Comparison of ENCODE assay signal across 17 mouse cellular contexts in the genomic region with DNA sequence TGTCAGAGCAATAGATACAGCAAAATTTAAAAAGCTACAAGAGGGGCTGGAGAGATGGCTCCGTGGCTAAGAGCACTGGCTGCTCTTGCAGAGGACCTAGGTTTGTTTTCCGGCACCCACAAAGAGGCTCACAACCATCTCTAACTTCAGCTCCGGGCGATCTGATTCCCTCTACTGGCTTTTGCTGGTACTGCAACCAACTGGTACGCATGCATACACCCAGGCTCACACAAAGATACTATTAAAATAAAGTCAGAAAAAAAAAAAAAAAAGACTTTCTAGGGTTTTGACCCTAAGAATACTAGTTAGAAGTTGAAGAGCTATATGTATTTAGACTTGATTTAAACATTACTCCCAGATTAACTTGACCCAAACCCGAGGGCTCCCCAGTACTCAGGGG.
A peak's percentile ranks its signal among the peaks of the same experiment; 100 is the strongest.
DNase-seq lines count a peak whose midpoint lies in the region; ATAC-seq and TF ChIP-seq lines count a peak whose summit lies in the region.
"Had no signal": no experiment of that assay in that cellular context is flagged by ENCODE, and none has a peak within 500 bp of the region (broad histone marks: within the 10 kb centered on the region; RNA-seq: fewer than 3 reads in every experiment).

No protein-coding gene starts in this region.

- intact Hi-C loops in gastrocnemius, adult 2 months (cut with DNase I) = no loop called here
- intact Hi-C loops in gastrocnemius, postnatal 14 days (cut with DNase I; ENCODE audit: low total_unique reads) = no loop called here

- TF ChIP-seq POLR2A in lung, adult 2 months (IDR thresholded peaks at IDR 0.05; ENCODE audit: borderline replicate concordance, extremely low read depth, low read depth, low read length) = no peak
- no peak for TF ChIP-seq POLR2A in cerebellum, adult 2 months (IDR thresholded peaks at IDR 0.05; ENCODE audit: borderline replicate concordance, insufficient read depth, low read length)

- H3K9me3 ChIP-seq in ES-E14 (ENCODE audit: control insufficient read depth, insufficient read depth, low read depth, low read length) = no peaks in the 10 kb centered on the region
- H3K9me3 ChIP-seq: embryonic facial prominence, embryonic 12.5 days; heart, embryonic 10.5 days had no signal

- H3K9ac ChIP-seq in ES-E14 (ENCODE audit: insufficient read depth, low read depth, low read length, poor library complexity, severe bottlenecking) = no peak overlapping the region
- H3K9ac ChIP-seq: embryonic facial prominence, embryonic 12.5 days; liver, embryonic 13.5 days had no signal

- in situ Hi-C loops in ES-E14 (cut with MboI; ENCODE audit: low sequenced_read_pairs in 2 of 2, unreplicated experiment in 2 of 2) = no loop called here

- H3K4me3 ChIP-seq in gastrocnemius, adult 2 months = no peak overlapping the region
- H3K4me3 ChIP-seq in lung, adult 2 months (replicated peaks; ENCODE audit: extremely low read depth, low read depth, low read length) = no peak overlapping the region
- H3K4me3 ChIP-seq in ES-E14 (ENCODE audit: insufficient read depth in 1 of 2, low read depth in 1 of 2, low read length in 2 of 2, poor library complexity in 1 of 2, severe bottlenecking in 1 of 2) = no peak overlapping the region
- no peak overlapping the region for H3K4me3 ChIP-seq in cerebellum, adult 2 months (replicated peaks; ENCODE audit: insufficient read depth, low read depth, low read length)
- H3K4me3 ChIP-seq: embryonic facial prominence, embryonic 12.5 days; heart, embryonic 10.5 days; liver, embryonic 13.5 days; megakaryocyte, embryonic 14.5 days had no signal

- TF ChIP-seq CTCF in gastrocnemius, adult 2 months (IDR thresholded peaks at IDR 0.05) = peak; percentile 23; the same call in 1 of the 2 replicates
- TF ChIP-seq CTCF in lung, adult 2 months (IDR thresholded peaks at IDR 0.05; ENCODE audit: insufficient read depth, low read length) = 0 out of 2 replicates have a peak, but pooled peaks have one; percentile 6
- TF ChIP-seq CTCF in cerebellum, adult 2 months (IDR thresholded peaks at IDR 0.05; ENCODE audit: borderline replicate concordance, insufficient read depth, low read depth, low read length) = no peak

- ATAC-seq in megakaryocyte progenitor cell, adult 5-6 weeks (replicated peaks; ENCODE audit: poor library complexity) = peak; percentile 65
- ATAC-seq: inflammation-experienced regulatory T-cells, adult 6 months had no signal

- no peaks in the 10 kb centered on the region for H3K36me3 ChIP-seq in ES-E14 (ENCODE audit: control insufficient read depth, insufficient read depth, low read length, poor library complexity, severe bottlenecking)
- H3K36me3 ChIP-seq: embryonic facial prominence, embryonic 12.5 days; heart, embryonic 10.5 days; liver, embryonic 13.5 days had no signal

- no peaks in the 10 kb centered on the region for H3K4me1 ChIP-seq in lung, adult 2 months (ENCODE audit: control insufficient read depth, insufficient read depth, low read length)
- no peaks in the 10 kb centered on the region for H3K4me1 ChIP-seq in ES-E14 (ENCODE audit: control insufficient read depth in 2 of 2, insufficient read depth in 2 of 2, low read length in 2 of 2, poor library complexity in 1 of 2)
- no peaks in the 10 kb centered on the region for H3K4me1 ChIP-seq in cerebellum, adult 2 months (ENCODE audit: control insufficient read depth, insufficient read depth, low read length)
- H3K4me1 ChIP-seq: embryonic facial prominence, embryonic 12.5 days; heart, embryonic 10.5 days; liver, embryonic 13.5 days; megakaryocyte, embryonic 14.5 days had no signal

- 87% methylated on average over 6 of the region's 6 CpGs for WGBS in lung, adult 2 months
- WGBS in cerebellum, adult 2 months = 86% methylated on average over 6 of the region's 6 CpGs

- no peaks in the 10 kb centered on the region for H3K27me3 ChIP-seq in cerebellum, adult 2 months (ENCODE audit: control insufficient read depth, insufficient read depth, low read length)
- H3K27me3 ChIP-seq: embryonic facial prominence, embryonic 12.5 days; liver, embryonic 13.5 days had no signal

- H3K27ac ChIP-seq in gastrocnemius, adult 2 months = no peak overlapping the region
- H3K27ac ChIP-seq in ES-E14 (ENCODE audit: insufficient read depth, low read depth, low read length, poor library complexity, severe bottlenecking) = no peak overlapping the region
- no peak overlapping the region for H3K27ac ChIP-seq in cerebellum, adult 2 months (ENCODE audit: insufficient read depth, low read length)
- H3K27ac ChIP-seq: embryonic facial prominence, embryonic 12.5 days; heart, embryonic 10.5 days; liver, embryonic 13.5 days had no signal

- no peak for DNase-seq in gastrocnemius, adult 2 months
- DNase-seq in gastrocnemius, postnatal 14 days = no peak
- DNase-seq in lung, adult 2 months = no peak
- no peak for DNase-seq in lung, adult 18-20 months
- DNase-seq in ES-E14 (ENCODE audit: low read depth, low spot score) = peak; percentile 68
- no peak for DNase-seq in cerebellum, adult 2 months
- no peak for DNase-seq in embryo, embryonic 11 days
- DNase-seq: adrenal gland, postnatal 10 days; cerebellum, postnatal 10 days; heart, postnatal 36 days; liver, embryonic 13.5 days; right cerebral cortex, postnatal 25 days had no signal

TF ChIP-seq in ES-E14, 5 proteins besides CTCF, POLR2A, EP300 and RAD21:
- TF ChIP-seq ZC3H11A (IDR thresholded peaks at IDR 0.05; ENCODE audit: borderline replicate concordance, low read depth, low read length) (peak; percentile 8; the same call in 1 of the 2 replicates), ZNF384 (IDR thresholded peaks at IDR 0.05; ENCODE audit: low read depth, low read length) (peak; percentile 56; the same call in 1 of the 2 replicates), HCFC1 (IDR thresholded peaks at IDR 0.05; ENCODE audit: borderline replicate concordance, insufficient read depth, low read length) (no peak)
TF ChIP-seq in ES-E14: peak in this region for 2.
